Mouse (Mus musculus): ENCODE data around the gene Esp34. TPM values are rescaled to one million over a fixed set of nuclear protein-coding genes. Genes with fewer than 3 reads are reported as not detected.

Gene Esp34
- total RNA-seq (2021): not detected
- long read RNA-seq, experiment 1: 0 reads
- long read RNA-seq, experiment 2: 0 reads

GRCm38 (mm10) chr17:38553892-38554291 is at the start of gene Esp34:
Gene Esp34 (plus strand): TSS chr17:38554192.
- no peak for DNase-seq

GRCm38 (mm10) chr17:38562527-38562926 is 8.5 kb downstream of the Esp34 start:
- DNase-seq: no peak

Other genes starting within 250 kb of the Esp34 start
- gene Olfr137, start 246.6 kb upstream of the Esp34 start, total RNA-seq (2021): not detected
- not detected for gene Olfr136, start 224.4 kb upstream of the Esp34 start, total RNA-seq (2021)
- not detected for gene Esp36, start 134.0 kb upstream of the Esp34 start, total RNA-seq (2021)
- gene Esp31, start 85.3 kb downstream of the Esp34 start, total RNA-seq (2021): not detected